Mouse (Mus musculus) spleen, adult 2 months (tissue): ENCODE results near the gene Rpl13. TPM values are rescaled to one million over a fixed set of nuclear protein-coding genes. Genes with fewer than 3 reads are reported as not detected.

Experiments used
- DNase-seq, 2 experiments: peaks; one replicate each; pipeline versions ENCODE4 v3.0.0 to v3.0.0-alpha.2; 2012 to 2021; ENCODE audit warnings: low spot score in 2 of 2, low read depth in 1 of 2
- H3K27ac ChIP-seq: fragments of 200-500 bp; 2 replicates; pipeline ENCODE4 v1.5.1; 2012; ENCODE audit warnings: low read length, inconsistent platforms; ENCODE audit not compliant: insufficient read depth
- H3K27me3 ChIP-seq: fragments of 200-500 bp; 2 replicates; pipeline ENCODE4 v1.6.1; 2012; ENCODE audit warnings: mild to moderate bottlenecking, moderate library complexity, low read length, inconsistent platforms; ENCODE audit not compliant: control insufficient read depth, insufficient read depth
- H3K36me3 ChIP-seq: fragments of 200-500 bp; 2 replicates; pipeline ENCODE4 v1.6.1; 2012; ENCODE audit warnings: mild to moderate bottlenecking, low read length, inconsistent platforms; ENCODE audit not compliant: control insufficient read depth, insufficient read depth
- H3K4me1 ChIP-seq: fragments of 200-500 bp; 2 replicates; pipeline ENCODE4 v1.6.1; 2011; ENCODE audit warnings: inconsistent platforms; ENCODE audit not compliant: control insufficient read depth, insufficient read depth, insufficient read length
- H3K4me3 ChIP-seq: fragments of 200-500 bp; 2 replicates; pipeline ENCODE4 v1.5.1; 2011; ENCODE audit warnings: mild to moderate bottlenecking, inconsistent platforms; ENCODE audit not compliant: insufficient read depth, insufficient read length; ENCODE audit errors: extremely low read depth
- CTCF ChIP-seq: fragments of 200-500 bp; IDR thresholded peaks from 2 replicates; pipeline ENCODE4 v1.5.1; 2011; ENCODE audit warnings: mild to moderate bottlenecking, inconsistent platforms; ENCODE audit not compliant: insufficient read depth, insufficient read length, insufficient replicate concordance; ENCODE audit errors: extremely low read depth
- POLR2A ChIP-seq: fragments of 200-500 bp; IDR thresholded peaks from 2 replicates; pipeline ENCODE4 v1.6.1; 2011; ENCODE audit warnings: low read depth, low read length, inconsistent platforms
- WGBS: fragments of 180-500 bp; shearing (Covaris S2); methylation state at CpG from one replicate; pipeline ENCODE4 v1.1.7; 2018; 5-methylcytosine and 5-hydroxymethylcytosine counted together
- polyA plus RNA-seq: library from polyadenylated mRNA; depleted of rRNA; stranded (reverse); fragments of >200 nt; gene quantifications from 2 replicates; pipeline ENCODE4 v1.2.3, GENCODE M21; 2012; rRNA removed

Gene Rpl13
- polyA plus RNA-seq, 1 experiment = 2,207 TPM

DNA sequence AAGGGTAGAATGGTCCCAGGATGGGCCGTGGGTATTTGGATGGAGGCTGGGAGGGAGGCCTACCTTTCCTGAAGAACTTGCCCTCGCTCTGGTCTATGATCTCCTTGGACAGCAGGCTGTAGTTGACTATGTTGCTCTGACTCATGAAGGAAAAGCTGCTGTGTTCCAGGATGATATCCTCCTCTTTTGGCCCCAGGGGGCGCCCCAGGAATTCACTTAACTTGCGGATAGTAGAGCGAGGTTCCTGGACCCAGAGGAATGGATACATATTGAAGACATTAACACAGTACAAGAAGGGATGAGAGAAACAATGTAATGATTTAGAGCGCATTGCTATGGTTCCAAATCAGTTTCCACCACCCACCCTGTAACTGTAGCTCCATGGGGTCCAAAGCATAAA, 43.1 kb downstream of the Rpl13 start:
- 52% methylated on average over 6 of the region's 6 CpGs for WGBS
- Histone ChIP-seq H3K27me3 (no peaks in the 10 kb centered on the region), H3K4me1 (no peaks in the 10 kb centered on the region), H3K27ac (no peak overlapping the region), H3K4me3 (no peak overlapping the region), H3K36me3 (no peaks in the 10 kb centered on the region)
- TF ChIP-seq CTCF = no peak
- no peak for TF ChIP-seq POLR2A
- no peak for DNase-seq

DNA sequence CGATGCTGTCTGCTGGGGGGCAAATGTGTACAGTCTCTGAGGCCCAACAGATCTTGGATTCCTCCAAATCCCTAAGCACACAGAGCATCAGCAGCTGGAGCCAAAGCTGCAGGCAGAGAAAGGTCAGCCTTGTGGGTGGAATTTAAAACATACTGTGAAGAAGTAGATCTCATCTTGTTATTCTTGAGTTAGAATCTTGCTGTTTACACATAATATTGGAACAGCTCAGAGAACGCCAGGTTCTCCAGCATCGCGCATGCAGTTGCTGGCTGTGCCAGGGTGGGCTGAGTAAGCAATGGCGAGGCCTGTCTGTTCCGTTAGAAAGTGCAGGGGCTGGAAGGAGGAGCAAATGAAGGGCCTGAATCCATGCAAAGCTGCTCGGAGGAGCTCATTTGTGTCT, 44.2 kb downstream of the Rpl13 start:
- Histone ChIP-seq H3K4me1 (no peaks in the 10 kb centered on the region), H3K36me3 (no peaks in the 10 kb centered on the region), H3K27ac (no peak overlapping the region), H3K4me3 (no peak overlapping the region), H3K27me3 (no peaks in the 10 kb centered on the region)
- 95% methylated on average over 7 of the region's 7 CpGs for WGBS
- DNase-seq = no peak
- TF ChIP-seq POLR2A = no peak
- TF ChIP-seq CTCF = no peak

DNA sequence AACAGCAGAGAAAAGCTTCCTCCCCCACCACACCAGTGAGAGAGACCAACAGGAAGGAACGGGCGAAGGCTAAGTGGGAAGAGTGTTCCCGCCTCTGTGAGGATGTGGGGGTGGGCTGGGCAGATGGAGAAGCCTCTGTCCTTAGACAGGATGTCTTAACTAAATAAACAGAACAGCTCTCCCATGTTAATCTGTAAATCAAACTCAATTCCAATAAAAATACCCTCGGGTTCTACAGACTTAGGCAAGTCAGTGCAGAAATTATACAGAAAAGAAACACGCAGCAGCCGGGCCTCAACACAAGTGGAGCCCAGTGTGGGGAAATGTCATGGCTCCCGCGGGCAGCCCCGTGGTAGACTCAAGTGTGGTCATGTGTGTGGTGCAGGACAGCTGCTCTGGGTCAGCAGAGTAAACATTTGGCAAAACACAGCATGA, 48.6 kb downstream of the Rpl13 start:
- no peaks in the 10 kb centered on the region for H3K4me1 ChIP-seq
- no peaks in the 10 kb centered on the region for H3K36me3 ChIP-seq
- H3K27me3 ChIP-seq = no peaks in the 10 kb centered on the region
- 38% methylated on average over 9 of the region's 9 CpGs for WGBS
- no peak overlapping the region for H3K27ac ChIP-seq
- no peak overlapping the region for H3K4me3 ChIP-seq
- TF ChIP-seq CTCF = no peak
- no peak for TF ChIP-seq POLR2A
- no peak for DNase-seq

Other genes with a start within 250 kb of the Rpl13 start
- gene Ankrd11, start 60.1 kb upstream of the Rpl13 start, polyA plus RNA-seq = 76.3 and 77.7 TPM in 2 replicates
- 62.6 and 74.1 TPM in 2 replicates for gene Spg7, start 39.4 kb upstream of the Rpl13 start, polyA plus RNA-seq
- 2.5 and 2.9 TPM in 2 replicates for gene Cpne7, start 15.0 kb downstream of the Rpl13 start, polyA plus RNA-seq
- 0.42 and 0.92 TPM in 2 replicates for gene Sult5a1, start 56.0 kb downstream of the Rpl13 start, polyA plus RNA-seq
- 1.3 and 1.6 TPM in 2 replicates for gene Dpep1, start 83.9 kb downstream of the Rpl13 start, polyA plus RNA-seq
- 70.5 and 85.0 TPM in 2 replicates for gene Chmp1a, start 110.4 kb downstream of the Rpl13 start, polyA plus RNA-seq
- gene Spata33, start 110.5 kb downstream of the Rpl13 start, polyA plus RNA-seq = 0.09 and 0.42 TPM in 2 replicates
- gene Cdk10, start 122.5 kb downstream of the Rpl13 start, polyA plus RNA-seq = 39.2 and 45.2 TPM in 2 replicates
- 12.1 and 13.9 TPM in 2 replicates for gene Spata2l, start 133.9 kb downstream of the Rpl13 start, polyA plus RNA-seq
- gene Zfp276, start 151.8 kb downstream of the Rpl13 start, polyA plus RNA-seq = 32.6 and 38.7 TPM in 2 replicates
- gene Vps9d1, start 152.0 kb downstream of the Rpl13 start, polyA plus RNA-seq = 55.7 and 110 TPM in 2 replicates
- 55.7 and 76.1 TPM in 2 replicates for gene Fanca, start 216.2 kb downstream of the Rpl13 start, polyA plus RNA-seq
- 0.88 and 1.1 TPM in 2 replicates for gene Spire2, start 230.4 kb downstream of the Rpl13 start, polyA plus RNA-seq